Mouse (Mus musculus) 3T3-L1 (cell line): ENCODE results near the gene Cyp4f40.
"Not testable (repeated sequence)": the region's sequence is repeated elsewhere in the genome, so short reads cannot be mapped to it uniquely, and the experiment has no call there.

Experiments
- DNase-seq: peaks from one replicate; pipeline ENCODE4 v3.0.0-alpha.2; 2015; ENCODE audit warnings: low read depth, low spot score

Gene Cyp4f40

DNA sequence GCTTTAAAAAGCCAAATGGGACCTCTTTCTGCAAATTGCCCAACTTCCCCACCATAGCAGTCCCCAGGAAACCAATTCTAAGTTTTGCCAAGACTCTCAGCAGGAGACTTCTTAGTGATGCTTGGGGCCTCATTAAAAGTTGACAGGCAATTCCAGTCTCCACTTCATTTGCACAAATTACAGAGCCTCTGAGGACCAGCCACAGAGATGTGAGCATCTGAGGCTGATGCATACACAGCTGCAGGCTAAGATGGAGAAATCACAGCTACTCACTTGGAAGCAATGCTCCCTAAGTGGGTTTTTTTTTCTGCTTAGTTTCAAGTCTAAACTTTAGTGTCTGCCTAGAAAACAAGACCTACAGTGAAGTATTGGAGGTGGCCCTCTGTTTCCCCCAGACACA, 51.8 kb downstream of the Cyp4f40 start:
- DNase-seq = not testable (repeated sequence)

DNA sequence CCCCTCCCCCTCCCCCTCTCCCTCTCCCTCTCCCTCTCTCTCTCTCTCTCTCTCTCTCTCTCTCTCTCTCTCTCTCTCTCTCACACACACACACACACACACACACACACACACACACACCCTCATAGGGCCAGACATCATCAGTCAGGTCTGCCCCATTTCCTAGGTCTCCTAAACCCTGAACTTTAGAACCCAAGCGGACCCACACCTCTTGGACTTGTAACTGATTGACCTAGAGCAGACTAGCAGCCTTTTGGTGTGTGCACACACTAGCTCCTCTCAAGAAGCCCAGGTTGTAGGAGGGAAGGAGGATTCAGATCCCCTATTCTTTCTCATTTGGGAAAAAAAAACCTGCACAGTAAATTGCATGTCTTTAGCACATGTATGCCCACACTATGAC, 63.5 kb downstream of the Cyp4f40 start:
- not testable (repeated sequence) for DNase-seq

DNA sequence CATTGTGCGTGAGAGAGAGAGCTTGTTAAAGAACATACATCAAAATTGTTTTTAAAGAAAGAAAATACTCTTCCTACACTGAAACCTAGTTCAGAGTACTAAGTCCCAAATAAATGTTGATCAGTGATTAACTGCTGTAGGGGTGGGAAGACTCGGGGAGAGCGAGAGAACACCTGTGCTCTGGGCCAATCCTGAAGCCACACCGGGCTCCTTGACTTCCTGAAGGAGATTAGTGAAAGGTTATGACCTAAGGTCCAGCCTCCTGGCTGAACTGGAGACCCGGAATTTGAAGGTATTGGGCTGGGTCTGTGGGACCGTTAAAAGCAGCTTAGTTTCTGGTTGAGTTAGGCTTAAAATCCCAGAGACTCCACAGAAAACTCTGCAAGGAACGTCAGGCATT, 64.1 kb downstream of the Cyp4f40 start:
- DNase-seq = no peak

DNA sequence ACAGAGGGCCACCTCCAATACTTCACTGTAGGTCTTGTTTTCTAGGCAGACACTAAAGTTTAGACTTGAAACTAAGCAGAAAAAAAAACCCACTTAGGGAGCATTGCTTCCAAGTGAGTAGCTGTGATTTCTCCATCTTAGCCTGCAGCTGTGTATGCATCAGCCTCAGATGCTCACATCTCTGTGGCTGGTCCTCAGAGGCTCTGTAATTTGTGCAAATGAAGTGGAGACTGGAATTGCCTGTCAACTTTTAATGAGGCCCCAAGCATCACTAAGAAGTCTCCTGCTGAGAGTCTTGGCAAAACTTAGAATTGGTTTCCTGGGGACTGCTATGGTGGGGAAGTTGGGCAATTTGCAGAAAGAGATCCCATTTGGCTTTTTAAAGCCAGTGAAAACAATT, 67.7 kb downstream of the Cyp4f40 start:
- DNase-seq = not testable (repeated sequence)
